Mouse (Mus musculus): Measurements from ENCODE around the gene Prr22.
A peak's percentile ranks its signal among the peaks of the same experiment; 100 is the strongest.

Prr22 gene

GRCm38 (mm10) chr17:56769950-56770349, at the start of gene Prr22:
Prr22 (plus strand) TSS chr17:56770250.
- DNase-seq (ENCODE audit: low read depth, low spot score) = no peak

- DNase-seq (ENCODE audit: low read depth, low spot score) = no peak
These were observed 47.6 kb upstream of the Prr22 start for GRCm38 (mm10) chr17:56722441-56722840.

GRCm38 (mm10) chr17:56723419-56724161, 46.5 kb upstream of the Prr22 start:
- DNase-seq (ENCODE audit: low read depth, low spot score) = peak; percentile 59

- DNase-seq (ENCODE audit: low read depth, low spot score) = no peak
These were observed 42.9 kb upstream of the Prr22 start for GRCm38 (mm10) chr17:56727029-56727649.

- peak; percentile 88 for DNase-seq (ENCODE audit: low read depth, low spot score)
These were observed 42.4 kb upstream of the Prr22 start for GRCm38 (mm10) chr17:56727659-56728058.

GRCm38 (mm10) chr17:56728117-56728516, 41.9 kb upstream of the Prr22 start:
- peak; percentile 30 for DNase-seq (ENCODE audit: low read depth, low spot score)

GRCm38 (mm10) chr17:56729151-56729550, 40.9 kb upstream of the Prr22 start:
- peak; percentile 74 for DNase-seq (ENCODE audit: low read depth, low spot score)

GRCm38 (mm10) chr17:56729656-56730055, 40.4 kb upstream of the Prr22 start:
- peak; percentile 86 for DNase-seq (ENCODE audit: low read depth, low spot score)

- peak; percentile 83 for DNase-seq (ENCODE audit: low read depth, low spot score)
These were observed 33.5 kb upstream of the Prr22 start for GRCm38 (mm10) chr17:56736534-56736933.

- DNase-seq (ENCODE audit: low read depth, low spot score) = no peak
These were observed 31.8 kb upstream of the Prr22 start for GRCm38 (mm10) chr17:56738221-56738620.

- no peak for DNase-seq (ENCODE audit: low read depth, low spot score)
These were observed 29.8 kb upstream of the Prr22 start for GRCm38 (mm10) chr17:56740118-56740787.

- DNase-seq (ENCODE audit: low read depth, low spot score) = peak; percentile 88
These were observed 29.3 kb upstream of the Prr22 start for GRCm38 (mm10) chr17:56740788-56741160.

- no peak for DNase-seq (ENCODE audit: low read depth, low spot score)
These were observed 25.9 kb upstream of the Prr22 start for GRCm38 (mm10) chr17:56744173-56744572.

- DNase-seq (ENCODE audit: low read depth, low spot score) = peak; percentile 92
These were observed 18.5 kb upstream of the Prr22 start for GRCm38 (mm10) chr17:56751404-56752072.

- DNase-seq (ENCODE audit: low read depth, low spot score) = no peak
These were observed 16.6 kb upstream of the Prr22 start for GRCm38 (mm10) chr17:56753452-56753851.

GRCm38 (mm10) chr17:56754271-56755185, 15.5 kb upstream of the Prr22 start:
- peak; percentile 51 for DNase-seq (ENCODE audit: low read depth, low spot score)

- DNase-seq (ENCODE audit: low read depth, low spot score) = no peak
These were observed 13.2 kb upstream of the Prr22 start for GRCm38 (mm10) chr17:56756703-56757399.

GRCm38 (mm10) chr17:56757416-56758123, 12.5 kb upstream of the Prr22 start, which contains the start of gene Nrtn:
Nrtn (minus strand) TSS chr17:56757530.
- peak; percentile 87 for DNase-seq (ENCODE audit: low read depth, low spot score)

GRCm38 (mm10) chr17:56758132-56758531, 11.9 kb upstream of the Prr22 start:
- peak; percentile 93 for DNase-seq (ENCODE audit: low read depth, low spot score)

- DNase-seq (ENCODE audit: low read depth, low spot score) = no peak
These were observed 10.8 kb upstream of the Prr22 start for GRCm38 (mm10) chr17:56759261-56759660.
